Mouse (Mus musculus) naive thymus-derived CD4-positive, alpha-beta T cell, adult 5 months (primary cell): Measurements from ENCODE around the gene Osbpl3. TPM values are rescaled to one million over a fixed set of nuclear protein-coding genes. Genes with fewer than 3 reads are reported as not detected.

Source experiments
- polyA plus RNA-seq: library from polyadenylated mRNA; unstranded; fragments of 100-300 nt; shearing (Covaris generic); gene quantifications from one replicate; pipeline ENCODE4 v1.2.1, GENCODE M21; 2017

The Osbpl3 gene
- polyA plus RNA-seq: 0.83 TPM

GRCm38 (mm10) chr6:50455829-50456469 lies at the start of gene Osbpl3:
Gene Osbpl3, minus strand, starts transcription at chr6:50456201.

GRCm38 (mm10) chr6:50263670-50264069 lies 192.3 kb downstream of the Osbpl3 start, which contains the start of gene Gsdme:
Gene Gsdme, minus strand, starts transcription at chr6:50263862.

Other genes with a start within 250 kb of the Osbpl3 start
- gene Gsdme, start 192.3 kb downstream of the Osbpl3 start, polyA plus RNA-seq: 2.7 TPM
- 34.0 TPM for gene Cycs, start 110.3 kb upstream of the Osbpl3 start, polyA plus RNA-seq
- 1.2 TPM for gene 4921507P07Rik, start 140.4 kb upstream of the Osbpl3 start, polyA plus RNA-seq
- not detected for gene Npvf, start 198.2 kb upstream of the Osbpl3 start, polyA plus RNA-seq